Mouse (Mus musculus) adrenal gland, adult 18-20 months (tissue): Measurements from ENCODE around the gene Carhsp1. TPM values are rescaled to one million over a fixed set of nuclear protein-coding genes. Genes with fewer than 3 reads are reported as not detected.

Experiments
- DNase-seq, 2 experiments: peaks; one replicate each; pipeline ENCODE4 v3.0.0; 2021 to 2022; ENCODE audit warnings: low spot score in 2 of 2
- long read RNA-seq, 2 experiments: library from polyadenylated mRNA; stranded (forward); transcript quantifications; one replicate each; pipeline ENCODE4 v2.0.0; 2021
- total RNA-seq, 2 experiments: library from RNA; stranded (reverse); gene quantifications; 1 replicate in 1 of 2; 2 replicates in 1 of 2; pipeline ENCODE4 v1.2.3; 2021

Gene Carhsp1
- 100 to 1,000 TPM in 1 of 2 experiments, 10 to 100 TPM in 1; 61.8 to 134 TPM for total RNA-seq
- long read RNA-seq, experiment 1, transcript Carhsp1-201 (4 exons, 2,858 nt): major isoform, 104 of 129 reads
- long read RNA-seq, experiment 1, partial matches to known transcripts: 7 of 129 reads
- long read RNA-seq, experiment 1, other reads (novel, unspliced or antisense): 18 of 129 reads
- long read RNA-seq, experiment 2, transcript Carhsp1-201 (4 exons, 2,858 nt): major isoform, 231 of 280 reads
- long read RNA-seq, experiment 2, partial matches to known transcripts: 2 of 280 reads
- long read RNA-seq, experiment 2, other reads (novel, unspliced or antisense): 47 of 280 reads

- DNase-seq: peak; percentile 93 to 94
Observed at GRCm38 (mm10) chr16:8671551-8672349, at the start of gene Carhsp1. TSS of gene Carhsp1 (minus strand) at chr16:8672155.

GRCm38 (mm10) chr16:8720447-8720846, 48.5 kb upstream of the Carhsp1 start:
- DNase-seq: no peak

GRCm38 (mm10) chr16:8717744-8718143, 45.8 kb upstream of the Carhsp1 start:
- no peak for DNase-seq

- no peak for DNase-seq
Observed at GRCm38 (mm10) chr16:8716300-8716699, 44.3 kb upstream of the Carhsp1 start.

- no peak for DNase-seq
Observed at GRCm38 (mm10) chr16:8715513-8716080, 43.6 kb upstream of the Carhsp1 start.

- DNase-seq: no peak
Observed at GRCm38 (mm10) chr16:8714851-8715250, 42.9 kb upstream of the Carhsp1 start.

GRCm38 (mm10) chr16:8711998-8712397, 40.0 kb upstream of the Carhsp1 start:
- DNase-seq: no peak

GRCm38 (mm10) chr16:8700586-8700985, 28.6 kb upstream of the Carhsp1 start:
- no peak for DNase-seq

GRCm38 (mm10) chr16:8699556-8699955, 27.6 kb upstream of the Carhsp1 start:
- no peak for DNase-seq

- DNase-seq: no peak
Observed at GRCm38 (mm10) chr16:8691206-8691605, 19.3 kb upstream of the Carhsp1 start.

GRCm38 (mm10) chr16:8689979-8690656, 18.2 kb upstream of the Carhsp1 start:
- DNase-seq: no peak

- no peak for DNase-seq
Observed at GRCm38 (mm10) chr16:8687559-8688112, 15.7 kb upstream of the Carhsp1 start.

GRCm38 (mm10) chr16:8686871-8687535, 15.0 kb upstream of the Carhsp1 start:
- DNase-seq: no peak

- peak; percentile 72 to 73 for DNase-seq
Observed at GRCm38 (mm10) chr16:8686121-8686870, 14.3 kb upstream of the Carhsp1 start.

- no peak for DNase-seq
Observed at GRCm38 (mm10) chr16:8685087-8685486, 13.1 kb upstream of the Carhsp1 start.

- no peak for DNase-seq
Observed at GRCm38 (mm10) chr16:8680470-8680869, 8.5 kb upstream of the Carhsp1 start, which contains the start of gene Gm5767. TSS of gene Gm5767 (plus strand) at chr16:8680770.

GRCm38 (mm10) chr16:8679780-8680179, 7.8 kb upstream of the Carhsp1 start:
- no peak for DNase-seq

- DNase-seq: no peak
Observed at GRCm38 (mm10) chr16:8678676-8679075, 6.7 kb upstream of the Carhsp1 start.

- no peak for DNase-seq
Observed at GRCm38 (mm10) chr16:8678035-8678434, 6.1 kb upstream of the Carhsp1 start.

GRCm38 (mm10) chr16:8676800-8677199, 4.8 kb upstream of the Carhsp1 start:
- DNase-seq: peak; percentile 45 to 58
